Mouse (Mus musculus): ENCODE measurements around the gene Mrpl50. TPM values are rescaled to one million over a fixed set of nuclear protein-coding genes. Genes with fewer than 3 reads are reported as not detected.

The Mrpl50 gene
- 1.1 and 1.4 TPM in 2 replicates for polyA plus RNA-seq (2012; ENCODE audit: low replicate concordance)

GRCm38 (mm10) chr4:49520572-49521340 is at the start of gene Mrpl50, which contains the start of gene Zfp189:
TSS of gene Mrpl50 (minus strand) at chr4:49521093.
TSS of gene Zfp189 (plus strand) at chr4:49521176.

GRCm38 (mm10) chr4:49549383-49549782 is 28.5 kb upstream of the Mrpl50 start, which contains the start of gene Aldob:
TSS of gene Aldob (minus strand) at chr4:49549546.

GRCm38 (mm10) chr4:49506386-49506785 is 14.5 kb downstream of the Mrpl50 start, which contains the start of gene Baat:
TSS of gene Baat (minus strand) at chr4:49506557.

GRCm38 (mm10) chr4:49473435-49474100 is 47.3 kb downstream of the Mrpl50 start, which contains the start of gene Acnat1:
TSS of gene Acnat1 (minus strand) at chr4:49473912.

Other genes starting within 250 kb of the Mrpl50 start
- not detected in 2 replicates for gene Acnat2, start 112.9 kb downstream of the Mrpl50 start, polyA plus RNA-seq (2012; ENCODE audit: low replicate concordance)
- gene Acnat1, start 47.2 kb downstream of the Mrpl50 start, polyA plus RNA-seq (2012; ENCODE audit: low replicate concordance), result 0.20 TPM in 1 of 2 replicates, not detected in the other
- not detected in 2 replicates for gene Baat, start 14.5 kb downstream of the Mrpl50 start, polyA plus RNA-seq (2012; ENCODE audit: low replicate concordance)
- 1.3 and 1.8 TPM in 2 replicates for gene Zfp189, start 83 bp upstream of the Mrpl50 start, polyA plus RNA-seq (2012; ENCODE audit: low replicate concordance)
- not detected in 2 replicates for gene Aldob, start 28.5 kb upstream of the Mrpl50 start, polyA plus RNA-seq (2012; ENCODE audit: low replicate concordance)
- 2.5 and 9.7 TPM in 2 replicates for gene Tmem246, start 76.8 kb upstream of the Mrpl50 start, polyA plus RNA-seq (2012; ENCODE audit: low replicate concordance)
- gene Rnf20, start 110.9 kb upstream of the Mrpl50 start, polyA plus RNA-seq (2012; ENCODE audit: low replicate concordance), result 25.3 and 54.3 TPM in 2 replicates
- not detected in 2 replicates for gene Ppp3r2, start 160.9 kb upstream of the Mrpl50 start, polyA plus RNA-seq (2012; ENCODE audit: low replicate concordance)